Mouse (Mus musculus) forebrain, embryonic 14.5 days (tissue): ENCODE results near the gene Prpf40b. TPM values are rescaled to one million over a fixed set of nuclear protein-coding genes. Genes with fewer than 3 reads are reported as not detected.

ENCODE experiments used
- ATAC-seq: fragments of 200-750 bp; cut with Nextera tagmentation; 2 replicates; pipeline ENCODE4 v1.8.0; 2017; ENCODE audit warnings: mild to moderate bottlenecking, moderate library complexity
- DNase-seq: peaks from one replicate; pipeline ENCODE4 v3.0.0-alpha.2; 2015; ENCODE audit warnings: low spot score
- H3K27ac ChIP-seq: fragments of 300-500 bp; sonication (generic); 2 replicates; pipeline ENCODE4 v1.5.1; 2014; ENCODE audit warnings: low read depth, mild to moderate bottlenecking, control low read depth, low read length, moderate library complexity
- H3K27me3 ChIP-seq: fragments of 300-500 bp; sonication (generic); replicated peaks from 2 replicates; pipeline ENCODE4 v1.6.1; 2014; ENCODE audit warnings: low read length, control low read depth, mixed read lengths; ENCODE audit not compliant: control insufficient read depth, insufficient read depth
- H3K36me3 ChIP-seq: fragments of 300-500 bp; sonication (generic); 2 replicates; pipeline ENCODE4 v1.6.1; 2014; ENCODE audit warnings: low read length, control low read depth; ENCODE audit not compliant: control insufficient read depth, insufficient read depth
- H3K4me1 ChIP-seq: fragments of 300-500 bp; sonication (generic); 2 replicates; pipeline ENCODE4 v1.6.1; 2014; ENCODE audit warnings: antibody characterized with exemption, low read length, control low read depth; ENCODE audit not compliant: control insufficient read depth, insufficient read depth
- H3K4me2 ChIP-seq: fragments of 300-500 bp; sonication (generic); 2 replicates; pipeline ENCODE4 v1.6.1; 2014; ENCODE audit warnings: mild to moderate bottlenecking, control low read depth, low read length
- H3K4me3 ChIP-seq: fragments of 300-500 bp; sonication (generic); 2 replicates; pipeline ENCODE4 v1.5.1; 2014; ENCODE audit warnings: low read depth, low read length, control low read depth
- H3K9ac ChIP-seq: fragments of 300-500 bp; sonication (generic); 2 replicates; pipeline ENCODE4 v1.6.1; 2014; ENCODE audit warnings: mild to moderate bottlenecking, low read length, control low read depth, moderate library complexity
- H3K9me3 ChIP-seq: fragments of 300-500 bp; sonication (generic); replicated peaks from 2 replicates; pipeline ENCODE4 v1.6.1; 2016; ENCODE audit warnings: low read length, control low read depth, mixed read lengths; ENCODE audit not compliant: control insufficient read depth
- WGBS: fragments of 180-500 bp; shearing (Covaris S2); extraction: QIAGEN DNeasy Blood & Tissue Kit; methylation state at CpG from one replicate; pipeline ENCODE4 v1.1.7; 2014; 5-methylcytosine and 5-hydroxymethylcytosine counted together
- polyA plus RNA-seq: library from polyadenylated mRNA; unstranded; fragments of >200 nt; fragmentation: Nextera tagmentation; extraction: Ambion mirVana; gene quantifications from 2 replicates; pipeline ENCODE4 v1.2.1, GENCODE M21; 2014

Prpf40b gene
- polyA plus RNA-seq, 1 experiment from 2014 or later: 57.2 TPM

DNA sequence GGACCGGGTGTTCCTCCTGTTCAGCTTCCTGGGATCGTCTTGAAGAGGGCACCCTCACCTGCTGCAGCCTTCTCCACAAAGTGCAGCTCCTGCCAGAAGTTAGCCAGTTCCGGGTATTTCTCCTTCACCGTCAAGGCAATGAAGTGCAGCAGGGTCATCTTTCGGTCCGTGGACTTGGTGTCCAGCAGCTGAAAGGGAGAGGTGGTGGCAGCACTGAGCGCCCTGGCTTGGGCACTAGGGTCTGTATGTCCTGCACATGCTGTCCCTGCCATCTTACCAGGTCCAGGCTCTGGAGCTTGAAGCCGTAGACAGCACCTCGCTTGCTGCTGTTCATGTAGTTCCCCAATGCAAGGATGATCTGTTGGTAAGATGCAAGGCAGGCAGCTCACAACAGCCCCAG is 26.1 kb downstream of the Prpf40b start:
- no peak overlapping the region for H3K27ac ChIP-seq
- H3K9ac ChIP-seq: no peak overlapping the region
- H3K4me1 ChIP-seq: no peaks in the 10 kb centered on the region
- H3K4me2 ChIP-seq: no peak overlapping the region
- 87% methylated on average over 9 of the region's 9 CpGs for WGBS
- H3K36me3 ChIP-seq: peaks cover 93% of the 10 kb centered on the region
- DNase-seq (no peak), ATAC-seq (no peak)
- no peaks in the 10 kb centered on the region for H3K9me3 ChIP-seq
- H3K27me3 ChIP-seq: no peaks in the 10 kb centered on the region
- H3K4me3 ChIP-seq: no peak overlapping the region

- Histone ChIP-seq H3K4me2 (no peak overlapping the region), H3K9me3 (no peaks in the 10 kb centered on the region), H3K4me3 (no peak overlapping the region), H3K9ac (no peak overlapping the region), H3K4me1 (no peaks in the 10 kb centered on the region), H3K36me3 (peaks cover 75% of the 10 kb centered on the region), H3K27ac (no peak overlapping the region), H3K27me3 (no peaks in the 10 kb centered on the region)
- WGBS: 92% methylated on average over 9 of the region's 9 CpGs
- ATAC-seq: no peak
- DNase-seq: no peak
These were observed 29.3 kb downstream of the Prpf40b start for GRCm38 (mm10) chr15:99324151-99324550.

- peaks cover 63% of the 10 kb centered on the region for H3K36me3 ChIP-seq
These were observed 30.7 kb downstream of the Prpf40b start for GRCm38 (mm10) chr15:99325598-99325997.

DNA sequence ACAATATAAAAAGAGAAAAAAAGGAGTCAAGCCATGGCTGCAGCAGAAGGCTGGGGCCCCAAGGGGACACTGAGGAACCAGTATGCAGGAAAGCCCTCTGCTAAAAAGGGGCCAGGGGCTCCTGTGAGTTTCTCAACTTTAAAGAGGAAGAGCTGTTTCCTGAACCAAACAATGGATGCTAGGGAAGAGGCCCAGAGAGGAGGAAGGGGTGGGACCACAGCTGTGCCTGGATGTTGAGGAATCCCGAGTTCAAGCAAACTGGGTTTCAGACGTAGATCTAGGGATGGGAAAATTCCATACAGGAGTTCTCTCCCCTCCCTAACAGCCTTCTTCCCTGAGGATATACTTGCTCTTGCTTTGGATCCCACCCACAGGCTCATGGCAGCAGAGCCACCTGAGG is 31.5 kb downstream of the Prpf40b start:
- Histone ChIP-seq H3K4me2 (no peak overlapping the region), H3K9me3 (no peaks in the 10 kb centered on the region), H3K36me3 (peaks cover 55% of the 10 kb centered on the region), H3K4me1 (no peaks in the 10 kb centered on the region), H3K27me3 (no peaks in the 10 kb centered on the region), H3K27ac (no peak overlapping the region), H3K9ac (no peak overlapping the region), H3K4me3 (no peak overlapping the region)
- ATAC-seq: no peak
- DNase-seq: no peak
- 69% methylated on average over 2 of the region's 2 CpGs for WGBS

More at GRCm38 (mm10) chr15:99325598-99325997, 30.7 kb downstream of the Prpf40b start:
- Histone ChIP-seq H3K9me3 (no peaks in the 10 kb centered on the region), H3K9ac (no peak overlapping the region), H3K4me1 (no peaks in the 10 kb centered on the region), H3K4me2 (no peak overlapping the region), H3K27ac (no peak overlapping the region), H3K27me3 (no peaks in the 10 kb centered on the region), H3K4me3 (no peak overlapping the region)
- 92% methylated on average over 6 of the region's 6 CpGs for WGBS
- no peak for DNase-seq
- no peak for ATAC-seq

GRCm38 (mm10) chr15:99326959-99327358 is 32.1 kb downstream of the Prpf40b start:
- WGBS: 82% methylated on average over 1 of the region's 1 CpGs
- no peaks in the 10 kb centered on the region for H3K9me3 ChIP-seq
- H3K4me3 ChIP-seq: no peak overlapping the region
- no peak for ATAC-seq
- DNase-seq: peak; percentile 23
- no peak overlapping the region for H3K4me2 ChIP-seq
- peaks cover 53% of the 10 kb centered on the region for H3K36me3 ChIP-seq
- H3K4me1 ChIP-seq: no peaks in the 10 kb centered on the region
- no peaks in the 10 kb centered on the region for H3K27me3 ChIP-seq
- no peak overlapping the region for H3K27ac ChIP-seq
- H3K9ac ChIP-seq: no peak overlapping the region

- no peaks in the 10 kb centered on the region for H3K27me3 ChIP-seq
- no peak overlapping the region for H3K4me2 ChIP-seq
- H3K9ac ChIP-seq: no peak overlapping the region
- no peaks in the 10 kb centered on the region for H3K4me1 ChIP-seq
- H3K27ac ChIP-seq: no peak overlapping the region
- WGBS: 95% methylated on average over 5 of the region's 5 CpGs
- ATAC-seq (no peak), DNase-seq (no peak)
- no peaks in the 10 kb centered on the region for H3K9me3 ChIP-seq
- peaks cover 43% of the 10 kb centered on the region for H3K36me3 ChIP-seq
- H3K4me3 ChIP-seq: no peak overlapping the region
These were observed 33.1 kb downstream of the Prpf40b start for GRCm38 (mm10) chr15:99328011-99328410.

GRCm38 (mm10) chr15:99330324-99330723 is 35.4 kb downstream of the Prpf40b start:
- peaks cover 23% of the 10 kb centered on the region; the same call in 1 of the 2 replicates for H3K36me3 ChIP-seq
- no peak overlapping the region for H3K4me3 ChIP-seq
- H3K9me3 ChIP-seq: no peaks in the 10 kb centered on the region
- H3K4me2 ChIP-seq: no peak overlapping the region
- ATAC-seq (no peak), DNase-seq (no peak)
- H3K9ac ChIP-seq: no peak overlapping the region
- no peaks in the 10 kb centered on the region for H3K27me3 ChIP-seq
- no peaks in the 10 kb centered on the region for H3K4me1 ChIP-seq
- no peak overlapping the region for H3K27ac ChIP-seq
- 82% methylated on average over 2 of the region's 2 CpGs for WGBS

DNA sequence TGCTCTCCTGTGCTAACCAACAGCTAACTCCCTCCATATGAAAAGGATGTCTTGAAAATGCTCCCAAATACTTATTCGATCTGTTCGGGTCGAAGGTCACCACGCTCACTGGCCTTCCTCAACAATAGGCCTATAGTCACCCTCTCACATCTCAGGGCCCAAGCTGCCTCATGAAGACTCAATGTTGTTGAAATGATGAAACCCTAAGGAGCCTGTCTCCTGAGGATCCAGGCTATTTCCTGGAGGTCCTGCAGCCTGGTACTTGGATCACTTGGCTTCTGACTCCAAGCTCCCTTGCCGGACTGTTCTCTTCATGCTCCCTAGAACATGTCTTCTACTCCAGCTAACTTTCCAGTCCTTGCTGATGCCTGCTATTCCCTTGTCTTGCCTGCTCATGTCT is 36.5 kb downstream of the Prpf40b start:
- Histone ChIP-seq H3K27ac (no peak overlapping the region), H3K27me3 (no peaks in the 10 kb centered on the region), H3K4me2 (no peak overlapping the region), H3K9me3 (no peaks in the 10 kb centered on the region), H3K4me3 (no peak overlapping the region), H3K4me1 (no peaks in the 10 kb centered on the region), H3K36me3 (peaks cover 17% of the 10 kb centered on the region; the same call in 1 of the 2 replicates), H3K9ac (no peak overlapping the region)
- 77% methylated on average over 5 of the region's 5 CpGs for WGBS
- no peak for DNase-seq
- no peak for ATAC-seq

DNA sequence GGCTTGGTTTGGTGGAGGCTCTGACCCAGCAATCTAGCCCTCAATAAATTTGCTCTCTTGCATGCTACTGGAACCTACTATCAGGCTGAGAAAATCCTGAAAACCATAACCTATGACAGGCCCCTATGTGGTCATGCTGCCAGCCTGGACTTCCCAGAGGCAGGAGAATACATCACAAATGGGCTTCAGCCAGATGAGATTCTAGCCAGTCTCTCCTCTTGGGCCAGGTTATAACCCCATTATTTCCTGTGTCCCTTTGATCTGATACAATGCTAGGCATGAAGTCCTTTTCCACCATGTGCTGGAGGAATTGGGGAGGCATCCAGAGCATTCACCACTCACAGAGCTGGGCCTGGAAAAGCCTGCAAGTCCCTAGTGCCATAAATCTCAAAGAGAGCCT is 37.2 kb downstream of the Prpf40b start:
- no peak for ATAC-seq
- H3K9me3 ChIP-seq: no peaks in the 10 kb centered on the region
- no peak overlapping the region for H3K27ac ChIP-seq
- no peak overlapping the region for H3K4me2 ChIP-seq
- peaks cover 17% of the 10 kb centered on the region; the same call in 1 of the 2 replicates for H3K36me3 ChIP-seq
- H3K27me3 ChIP-seq: no peaks in the 10 kb centered on the region
- H3K9ac ChIP-seq: no peak overlapping the region
- no peaks in the 10 kb centered on the region for H3K4me1 ChIP-seq
- DNase-seq: no peak
- no peak overlapping the region for H3K4me3 ChIP-seq
